Mouse (Mus musculus): ENCODE data around the gene Otoa. TPM values are rescaled to one million over a fixed set of nuclear protein-coding genes. Genes with fewer than 3 reads are reported as not detected.

Otoa gene
- polyA plus RNA-seq, 1 experiment = 0.32 TPM

DNA sequence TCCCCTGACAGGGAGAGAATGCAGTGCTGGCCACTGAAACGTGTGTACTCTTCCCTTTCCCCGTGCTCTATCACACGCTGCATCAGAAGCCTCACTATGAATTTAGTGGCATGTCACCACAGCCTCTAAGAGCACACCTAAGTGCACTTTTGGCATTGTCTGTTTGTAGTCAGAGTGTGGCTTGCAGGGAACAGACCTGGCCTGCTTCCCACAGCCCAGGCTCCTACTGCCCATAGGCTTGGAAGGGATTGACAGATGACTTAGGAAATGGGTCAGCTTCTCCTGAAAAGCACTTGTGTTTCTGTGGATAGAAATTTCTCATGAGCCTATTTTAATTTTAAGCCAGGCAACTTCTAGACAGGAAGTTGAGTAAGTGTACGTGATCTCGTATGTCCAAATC lies 6.0 kb upstream of the Otoa start:
- no peak overlapping the region for H3K4me3 ChIP-seq (ENCODE audit: insufficient read depth, low read length)
- H3K27ac ChIP-seq (ENCODE audit: insufficient read depth, low read length) = no peak overlapping the region
- H3K4me1 ChIP-seq (ENCODE audit: control insufficient read depth, insufficient read depth, low read length) = peaks cover 13% of the 10 kb centered on the region
- no peak for TF ChIP-seq POLR2A (IDR thresholded peaks at IDR 0.05; ENCODE audit: low read depth, low read length)
- TF ChIP-seq CTCF (IDR thresholded peaks at IDR 0.05; ENCODE audit: borderline replicate concordance, insufficient read depth, low read length) = no peak

DNA sequence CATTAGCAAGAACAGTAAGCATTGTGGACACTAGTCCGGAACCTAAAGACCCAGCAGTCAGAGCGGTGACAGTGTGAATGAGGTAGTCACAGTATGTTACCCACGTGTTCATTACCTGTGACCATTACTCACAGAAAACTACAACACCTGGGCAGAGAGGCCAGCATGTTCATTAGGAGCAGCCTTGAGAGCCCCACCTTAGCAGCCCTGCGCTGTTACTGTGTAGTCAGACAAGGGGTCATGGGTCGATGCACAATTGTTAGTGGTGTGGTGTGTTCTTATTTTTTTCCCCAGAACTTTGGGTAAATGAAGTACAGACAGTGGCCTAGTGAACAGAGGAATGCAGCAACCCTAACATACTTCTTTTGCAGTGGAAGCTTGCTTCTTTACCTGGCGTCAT lies 4.1 kb upstream of the Otoa start:
- Histone ChIP-seq H3K4me1 (ENCODE audit: control insufficient read depth, insufficient read depth, low read length) (peaks cover 13% of the 10 kb centered on the region), H3K27ac (ENCODE audit: insufficient read depth, low read length) (no peak overlapping the region), H3K4me3 (ENCODE audit: insufficient read depth, low read length) (no peak overlapping the region)
- TF ChIP-seq POLR2A (IDR thresholded peaks at IDR 0.05; ENCODE audit: low read depth, low read length) = no peak
- no peak for TF ChIP-seq CTCF (IDR thresholded peaks at IDR 0.05; ENCODE audit: borderline replicate concordance, insufficient read depth, low read length)

DNA sequence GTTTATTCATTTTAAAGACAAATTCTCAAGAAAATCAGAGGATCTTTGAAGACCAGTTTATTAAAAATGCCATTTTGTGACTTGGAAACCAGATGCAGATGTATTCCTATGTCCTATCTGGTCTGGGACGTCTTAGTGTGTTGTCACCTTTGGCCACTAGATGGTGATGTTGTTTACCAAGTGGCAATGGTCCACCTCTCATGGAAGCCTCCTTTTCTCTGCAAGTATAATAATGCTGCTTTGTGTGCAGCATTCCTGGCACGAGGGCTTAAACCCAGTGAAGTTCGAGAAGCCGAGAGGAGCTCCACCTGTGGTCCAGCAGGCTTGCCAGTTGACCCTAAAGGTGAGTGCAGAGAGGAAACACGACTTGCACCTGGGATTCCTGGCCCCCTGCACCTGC lies 3.6 kb upstream of the Otoa start:
- H3K4me1 ChIP-seq (ENCODE audit: control insufficient read depth, insufficient read depth, low read length) = peaks cover 13% of the 10 kb centered on the region
- no peak overlapping the region for H3K4me3 ChIP-seq (ENCODE audit: insufficient read depth, low read length)
- TF ChIP-seq CTCF (IDR thresholded peaks at IDR 0.05; ENCODE audit: borderline replicate concordance, insufficient read depth, low read length) = no peak
- no peak overlapping the region for H3K27ac ChIP-seq (ENCODE audit: insufficient read depth, low read length)

GRCm38 (mm10) chr7:121081816-121082215 lies 366 bp downstream of the Otoa start:
- Histone ChIP-seq H3K27ac (ENCODE audit: insufficient read depth, low read length) (no peak overlapping the region), H3K4me1 (ENCODE audit: control insufficient read depth, insufficient read depth, low read length) (peaks cover 7% of the 10 kb centered on the region), H3K4me3 (ENCODE audit: insufficient read depth, low read length) (no peak overlapping the region)
- TF ChIP-seq CTCF (IDR thresholded peaks at IDR 0.05; ENCODE audit: borderline replicate concordance, insufficient read depth, low read length) = no peak
- TF ChIP-seq POLR2A (IDR thresholded peaks at IDR 0.05; ENCODE audit: low read depth, low read length) = no peak

DNA sequence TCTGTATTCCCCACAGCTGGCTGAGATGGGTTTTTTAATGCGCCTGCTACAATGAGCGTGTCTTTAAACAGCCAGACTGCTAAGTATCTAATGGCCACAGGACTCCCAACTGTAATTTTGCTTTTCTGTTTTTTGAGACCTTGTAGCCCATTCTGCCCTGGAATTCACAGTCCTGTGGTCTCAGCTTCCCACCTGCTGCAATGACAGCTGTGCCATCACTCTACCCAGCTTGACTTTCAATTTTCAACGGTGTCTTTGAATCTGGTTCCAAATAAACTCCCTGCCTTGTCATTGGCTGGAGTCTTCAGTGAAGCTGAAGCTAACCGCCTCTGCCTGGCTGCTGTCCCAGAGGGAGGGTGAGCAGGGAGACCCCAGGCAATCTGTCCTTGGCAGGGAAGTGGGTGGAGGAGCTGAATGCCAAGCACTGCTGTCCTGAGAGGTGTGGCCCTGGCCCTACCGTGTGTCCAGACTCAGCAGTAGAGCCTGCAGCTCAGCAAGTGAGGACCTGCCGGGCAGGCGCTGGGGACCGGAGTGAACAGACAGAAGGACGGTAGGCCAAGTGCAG lies 1.6 kb downstream of the Otoa start:
- Histone ChIP-seq H3K27ac (ENCODE audit: insufficient read depth, low read length) (no peak overlapping the region), H3K4me3 (ENCODE audit: insufficient read depth, low read length) (no peak overlapping the region), H3K4me1 (ENCODE audit: control insufficient read depth, insufficient read depth, low read length) (peaks cover 7% of the 10 kb centered on the region)
- TF ChIP-seq CTCF (IDR thresholded peaks at IDR 0.05; ENCODE audit: borderline replicate concordance, insufficient read depth, low read length) = no peak
- no peak for TF ChIP-seq POLR2A (IDR thresholded peaks at IDR 0.05; ENCODE audit: low read depth, low read length)

GRCm38 (mm10) chr7:121084840-121085453 lies 3.5 kb downstream of the Otoa start:
- TF ChIP-seq CTCF (IDR thresholded peaks at IDR 0.05; ENCODE audit: borderline replicate concordance, insufficient read depth, low read length) (no peak), POLR2A (IDR thresholded peaks at IDR 0.05; ENCODE audit: low read depth, low read length) (no peak)
- Histone ChIP-seq H3K4me3 (ENCODE audit: insufficient read depth, low read length) (no peak overlapping the region), H3K4me1 (ENCODE audit: control insufficient read depth, insufficient read depth, low read length) (peaks cover 7% of the 10 kb centered on the region), H3K27ac (ENCODE audit: insufficient read depth, low read length) (no peak overlapping the region)

GRCm38 (mm10) chr7:121085500-121085899 lies 4.0 kb downstream of the Otoa start:
- H3K4me1 ChIP-seq (ENCODE audit: control insufficient read depth, insufficient read depth, low read length) = peaks cover 7% of the 10 kb centered on the region
- H3K4me3 ChIP-seq (ENCODE audit: insufficient read depth, low read length) = no peak overlapping the region
- H3K27ac ChIP-seq (ENCODE audit: insufficient read depth, low read length) = no peak overlapping the region
- no peak for TF ChIP-seq POLR2A (IDR thresholded peaks at IDR 0.05; ENCODE audit: low read depth, low read length)
- TF ChIP-seq CTCF (IDR thresholded peaks at IDR 0.05; ENCODE audit: borderline replicate concordance, insufficient read depth, low read length) = no peak

DNA sequence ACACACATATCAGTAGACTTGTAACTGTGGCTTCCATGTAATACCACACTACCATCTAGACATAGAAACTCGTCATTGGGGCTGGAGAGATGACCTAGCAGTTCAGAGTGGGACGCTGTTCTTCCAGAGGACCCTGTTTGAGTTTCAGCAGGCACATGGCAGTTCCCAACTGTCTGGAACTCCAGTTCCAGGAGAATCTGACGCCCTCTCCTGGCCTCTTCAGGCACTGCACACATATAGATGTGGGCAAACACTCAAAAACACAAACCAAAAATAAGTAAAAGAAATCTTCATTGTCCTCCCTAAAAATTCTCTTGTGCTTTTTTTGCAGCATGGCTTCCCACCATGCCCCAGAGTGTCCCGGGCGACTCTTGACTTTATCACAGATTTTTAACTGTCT lies 7.3 kb downstream of the Otoa start:
- H3K27ac ChIP-seq (ENCODE audit: insufficient read depth, low read length) = no peak overlapping the region
- H3K4me1 ChIP-seq (ENCODE audit: control insufficient read depth, insufficient read depth, low read length) = peaks cover 7% of the 10 kb centered on the region
- no peak overlapping the region for H3K4me3 ChIP-seq (ENCODE audit: insufficient read depth, low read length)
- no peak for TF ChIP-seq CTCF (IDR thresholded peaks at IDR 0.05; ENCODE audit: borderline replicate concordance, insufficient read depth, low read length)

DNA sequence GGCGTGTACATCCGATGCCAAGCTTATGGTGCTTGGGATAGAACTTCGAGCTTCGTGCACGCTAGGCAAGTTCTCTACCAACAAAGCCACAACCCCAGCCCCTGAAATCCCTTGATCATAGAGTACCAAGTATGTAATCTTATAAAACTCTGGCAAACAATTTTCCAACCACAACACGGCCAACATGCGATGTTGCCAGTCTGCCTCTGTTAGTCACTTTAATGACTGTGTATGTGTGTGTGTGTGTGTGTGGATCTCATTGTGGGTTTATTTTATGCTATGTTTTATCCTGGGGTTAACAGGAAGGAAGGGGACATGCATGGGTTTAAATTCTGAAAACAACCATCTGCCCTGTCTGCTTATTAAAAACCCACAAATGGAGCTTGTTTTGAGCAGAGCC lies 9.3 kb downstream of the Otoa start:
- Histone ChIP-seq H3K4me3 (ENCODE audit: insufficient read depth, low read length) (no peak overlapping the region), H3K27ac (ENCODE audit: insufficient read depth, low read length) (no peak overlapping the region), H3K4me1 (ENCODE audit: control insufficient read depth, insufficient read depth, low read length) (no peaks in the 10 kb centered on the region)
- TF ChIP-seq CTCF (IDR thresholded peaks at IDR 0.05; ENCODE audit: borderline replicate concordance, insufficient read depth, low read length) (no peak), POLR2A (IDR thresholded peaks at IDR 0.05; ENCODE audit: low read depth, low read length) (no peak)

DNA sequence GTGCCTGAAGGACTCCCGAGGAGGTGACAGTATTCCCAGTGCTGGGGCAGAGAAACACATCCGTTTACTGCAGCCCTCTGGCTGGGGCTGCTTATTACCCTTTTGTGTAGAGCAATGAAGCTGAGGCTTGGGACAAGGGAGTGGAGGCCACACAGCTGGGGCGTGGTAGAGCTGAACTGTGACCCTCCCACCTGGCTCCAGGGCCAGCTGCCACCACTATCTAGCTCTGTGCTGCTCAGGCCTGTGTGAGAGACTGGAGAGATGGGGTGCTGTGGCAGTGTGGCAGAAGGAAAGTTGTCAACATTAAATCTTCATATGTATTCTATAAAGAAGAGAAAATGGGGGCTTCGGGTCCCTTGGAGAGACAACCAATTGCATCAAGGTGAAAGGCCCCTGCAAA lies 11.6 kb downstream of the Otoa start:
- no peak for TF ChIP-seq POLR2A (IDR thresholded peaks at IDR 0.05; ENCODE audit: low read depth, low read length)
- no peak for TF ChIP-seq CTCF (IDR thresholded peaks at IDR 0.05; ENCODE audit: borderline replicate concordance, insufficient read depth, low read length)
- Histone ChIP-seq H3K27ac (ENCODE audit: insufficient read depth, low read length) (no peak overlapping the region), H3K4me3 (ENCODE audit: insufficient read depth, low read length) (no peak overlapping the region), H3K4me1 (ENCODE audit: control insufficient read depth, insufficient read depth, low read length) (no peaks in the 10 kb centered on the region)

Measured in embryonic fibroblast, embryonic 13.5 days (primary cell).